Mouse (Mus musculus) embryonic fibroblast, embryonic 13.5 days (primary cell): ENCODE results near the gene Wrb.

ENCODE experiments used
- CTCF ChIP-seq: IDR thresholded peaks from 2 replicates; pipeline ENCODE4 v1.5.1; 2011; ENCODE audit warnings: mild to moderate bottlenecking, control low read depth, low read length, moderate library complexity, borderline replicate concordance; ENCODE audit not compliant: insufficient read depth
- POLR2A ChIP-seq: IDR thresholded peaks from 2 replicates; pipeline ENCODE4 v1.6.1; 2011; ENCODE audit warnings: low read depth, mild to moderate bottlenecking, control low read depth, low read length, moderate library complexity

DNA sequence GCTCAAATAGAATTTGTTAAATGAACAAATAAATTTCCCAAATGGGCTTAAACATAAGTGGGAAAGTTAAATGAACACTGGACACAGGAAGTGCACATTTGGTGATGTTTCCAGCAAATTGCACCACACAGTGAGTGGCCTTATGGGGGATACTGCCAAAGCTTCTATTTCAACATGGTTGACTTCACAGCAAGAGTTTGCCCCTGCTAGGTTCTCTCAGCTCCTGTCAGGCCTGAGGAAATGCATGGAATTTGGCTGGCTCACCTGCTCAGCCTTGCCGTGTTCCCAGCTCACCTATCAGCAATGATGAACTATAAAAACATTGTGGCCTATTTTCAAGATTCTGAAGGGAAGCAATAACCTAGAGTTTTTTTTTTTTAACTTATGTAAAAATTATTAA lies 15.7 kb downstream of the Wrb start:
- no peak for TF ChIP-seq POLR2A
- no peak for TF ChIP-seq CTCF
